Mouse (Mus musculus) stomach, postnatal 0 days (tissue): ENCODE data around the gene Dlg2.

Experiments
- CTCF ChIP-seq: IDR thresholded peaks from 2 replicates; pipeline ENCODE4 v1.5.1; 2016; ENCODE audit warnings: antibody characterized with exemption, low read depth, mild to moderate bottlenecking, moderate library complexity
- EP300 ChIP-seq: optimal IDR thresholded peaks from 2 replicates; pipeline ENCODE3; 2016; ENCODE audit warnings: antibody characterized with exemption

DNA sequence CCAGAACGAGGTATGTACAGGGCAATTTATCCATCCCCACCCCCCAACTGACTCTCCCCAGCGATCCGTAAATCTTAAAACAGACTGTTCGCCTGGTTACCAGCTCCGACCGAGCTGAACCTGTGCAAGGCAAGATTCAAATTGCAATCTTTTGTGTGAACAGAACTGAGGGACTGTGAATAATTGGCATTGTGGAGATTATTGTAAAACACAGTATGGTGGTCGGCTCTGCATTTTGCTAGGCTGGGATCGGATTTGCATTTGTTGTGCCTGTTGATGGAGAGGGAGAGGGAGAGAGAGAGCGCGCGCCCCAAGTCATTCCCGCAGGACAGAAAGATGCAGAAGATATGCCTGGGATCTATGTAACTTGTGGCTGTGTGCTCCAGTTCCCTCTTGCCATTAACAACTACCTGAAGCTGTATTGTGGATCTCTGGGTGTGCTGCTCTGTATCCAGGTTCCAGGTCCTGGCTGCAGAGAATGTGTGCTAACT lies 1759.1 kb downstream of the Dlg2 start:
- TF ChIP-seq CTCF (no peak), EP300 (no peak)
